Mouse (Mus musculus) adrenal gland, postnatal 10 days (tissue): ENCODE data around the gene Ldlrad1. TPM values are rescaled to one million over a fixed set of nuclear protein-coding genes. Genes with fewer than 3 reads are reported as not detected.
A peak's percentile ranks its signal among the peaks of the same experiment; 100 is the strongest.

Source experiments
- DNase-seq: peaks from one replicate; pipeline ENCODE4 v3.0.0; 2021; ENCODE audit warnings: mixed read lengths
- total RNA-seq, 2 experiments: library from RNA; stranded (reverse); gene quantifications; 2 replicates each; pipeline ENCODE4 v1.2.3; 2021

Gene Ldlrad1
- total RNA-seq, 2 experiments from 2014 or later, result 0.27 TPM; not detected in 1

DNA sequence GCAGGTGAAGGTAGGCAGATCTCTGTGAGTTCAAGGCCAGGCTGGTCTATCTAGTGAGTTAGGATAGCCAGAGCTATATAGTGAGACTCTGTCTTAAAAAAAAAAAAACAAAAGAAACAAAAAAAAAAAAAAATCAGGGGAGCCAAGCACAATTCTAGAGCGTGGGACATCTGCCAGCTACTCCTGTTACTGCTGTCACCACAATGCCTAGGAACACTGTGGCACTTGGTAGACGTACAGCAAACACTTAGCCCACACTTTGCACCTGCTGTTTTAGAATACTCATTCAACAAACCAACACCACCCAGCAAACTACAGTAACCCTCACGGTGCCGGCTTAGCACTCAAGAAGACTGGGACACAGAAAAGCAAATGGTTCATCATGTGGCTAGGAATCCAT, 2.5 kb downstream of the Ldlrad1 start:
- DNase-seq, result no peak

- DNase-seq, result no peak
Observed at GRCm38 (mm10) chr4:107211936-107212335, 3.0 kb downstream of the Ldlrad1 start.

DNA sequence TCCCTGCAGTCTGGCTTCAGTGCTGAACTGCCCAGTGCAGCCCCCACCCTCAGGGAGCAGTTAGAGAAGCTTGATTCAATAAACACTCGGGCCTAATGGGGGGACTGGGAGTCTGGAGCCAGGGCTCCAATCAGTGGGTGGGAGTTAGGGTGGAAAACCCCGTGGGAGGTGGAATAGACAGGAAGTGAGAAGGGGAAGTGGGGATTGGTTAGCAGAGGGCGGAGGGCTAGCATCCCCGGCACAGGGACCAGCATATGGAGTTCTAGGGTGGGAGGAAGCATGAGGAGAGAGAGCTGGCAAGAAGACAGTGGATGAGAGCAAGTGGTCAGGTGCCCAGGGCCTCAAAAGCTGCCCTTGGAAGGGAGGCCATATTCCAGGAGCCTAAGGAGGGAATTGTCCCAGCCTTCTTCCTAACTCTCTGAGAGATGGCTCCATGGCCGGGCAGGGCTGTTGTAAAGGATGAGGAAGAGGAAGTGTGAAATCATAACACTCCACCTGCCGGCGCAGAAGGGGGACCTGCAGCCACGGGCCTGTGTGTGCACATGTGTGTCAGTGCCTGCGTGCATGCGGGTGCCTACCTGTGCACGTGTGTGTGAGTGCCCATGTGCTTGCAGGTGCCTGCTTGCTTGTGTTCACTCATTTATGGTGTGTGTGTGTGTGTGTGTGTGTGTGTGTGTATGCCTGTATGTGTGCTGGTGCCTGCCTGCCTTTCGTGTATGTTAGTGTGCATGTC, 4.5 kb downstream of the Ldlrad1 start:
- DNase-seq, result no peak

GRCm38 (mm10) chr4:107217574-107217973, 8.6 kb downstream of the Ldlrad1 start:
- peak; percentile 69 for DNase-seq

GRCm38 (mm10) chr4:107221524-107221923, 12.5 kb downstream of the Ldlrad1 start:
- peak; percentile 18 for DNase-seq

- peak; percentile 76 for DNase-seq
Observed at GRCm38 (mm10) chr4:107223225-107224204, 14.5 kb downstream of the Ldlrad1 start.

DNA sequence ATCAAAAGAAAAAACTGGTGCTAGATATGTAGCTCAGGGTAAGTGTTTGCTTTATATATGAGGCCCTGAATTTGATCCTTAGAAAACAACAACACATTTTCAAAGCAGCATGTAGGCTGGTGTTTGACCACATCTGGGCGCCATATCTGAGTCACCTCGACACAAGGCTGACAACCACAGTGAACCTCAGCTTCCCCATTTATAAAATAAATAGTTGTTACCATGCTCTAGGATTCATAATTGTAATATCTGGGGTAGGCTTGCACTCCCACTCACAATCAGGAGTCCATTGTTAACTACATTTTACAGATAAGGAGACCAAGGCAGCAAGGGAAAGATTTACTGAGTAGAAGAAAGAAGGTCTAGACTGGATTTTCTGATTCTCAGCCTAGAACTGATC, 17.3 kb downstream of the Ldlrad1 start:
- no peak for DNase-seq

GRCm38 (mm10) chr4:107232219-107232618, 23.2 kb downstream of the Ldlrad1 start:
- DNase-seq, result no peak

- DNase-seq, result no peak
Observed at GRCm38 (mm10) chr4:107238253-107238652, 29.3 kb downstream of the Ldlrad1 start.

DNA sequence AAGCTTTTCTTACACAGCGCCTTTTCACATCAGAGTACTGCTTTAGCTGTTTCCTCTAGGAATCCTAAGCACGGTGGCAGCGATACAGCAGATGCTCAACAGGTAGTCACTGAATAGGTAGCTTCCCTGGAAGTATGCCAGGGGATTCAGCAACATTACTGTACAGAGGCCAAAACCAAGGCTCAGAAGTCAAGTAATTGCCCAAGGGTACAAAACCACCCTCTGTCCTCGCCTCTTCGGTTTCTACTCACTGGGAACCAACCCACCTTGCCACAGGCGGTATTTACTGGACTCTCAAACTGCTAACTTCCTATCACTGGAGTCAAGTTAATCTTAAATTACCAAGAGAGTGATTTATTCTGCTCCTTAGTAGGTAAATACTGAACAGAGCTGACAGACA, 31.2 kb downstream of the Ldlrad1 start:
- DNase-seq, result no peak

GRCm38 (mm10) chr4:107243365-107244333, 34.7 kb downstream of the Ldlrad1 start:
- DNase-seq, result no peak

GRCm38 (mm10) chr4:107245368-107245767, 36.4 kb downstream of the Ldlrad1 start:
- DNase-seq, result peak; percentile 21

DNA sequence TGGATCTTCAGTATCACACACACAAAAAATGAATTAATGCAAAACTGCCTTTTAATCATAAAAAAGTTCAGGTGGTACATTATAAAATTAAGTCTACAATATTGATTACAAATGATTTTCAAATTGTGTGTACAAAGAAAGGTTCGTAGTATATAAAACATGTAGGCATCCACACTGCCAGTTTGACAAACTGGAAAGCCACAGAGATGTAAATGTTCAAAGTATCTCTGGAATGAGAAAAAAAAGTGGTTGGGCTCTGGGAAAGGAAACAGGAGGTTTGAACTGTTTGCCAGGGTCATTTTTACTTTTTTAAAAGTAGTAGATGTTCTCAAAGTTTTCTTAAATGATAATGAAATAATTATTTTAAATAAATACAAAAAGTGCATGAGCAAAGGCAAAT, 37.1 kb downstream of the Ldlrad1 start:
- DNase-seq, result no peak

DNA sequence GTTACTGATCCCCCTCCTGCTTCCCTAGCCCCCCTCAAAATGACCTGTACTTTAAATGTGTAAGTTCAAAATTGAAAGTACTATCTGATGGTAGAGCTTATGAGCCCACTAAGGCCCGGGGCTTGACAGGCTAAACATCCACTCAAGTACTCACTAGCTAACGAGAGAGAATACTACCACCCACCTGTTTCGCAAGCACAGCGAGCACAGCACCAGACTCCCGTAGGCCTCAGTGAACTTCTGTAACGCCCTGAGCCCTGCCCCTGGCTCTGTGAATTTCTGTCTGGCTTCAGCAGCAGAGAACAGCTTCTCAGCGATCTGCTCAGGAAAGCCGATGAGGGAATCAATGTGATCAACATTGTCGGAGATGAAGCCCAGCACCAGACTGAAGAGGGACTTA, 38.1 kb downstream of the Ldlrad1 start:
- no peak for DNase-seq

- no peak for DNase-seq
Observed at GRCm38 (mm10) chr4:107248061-107248460, 39.1 kb downstream of the Ldlrad1 start.

DNA sequence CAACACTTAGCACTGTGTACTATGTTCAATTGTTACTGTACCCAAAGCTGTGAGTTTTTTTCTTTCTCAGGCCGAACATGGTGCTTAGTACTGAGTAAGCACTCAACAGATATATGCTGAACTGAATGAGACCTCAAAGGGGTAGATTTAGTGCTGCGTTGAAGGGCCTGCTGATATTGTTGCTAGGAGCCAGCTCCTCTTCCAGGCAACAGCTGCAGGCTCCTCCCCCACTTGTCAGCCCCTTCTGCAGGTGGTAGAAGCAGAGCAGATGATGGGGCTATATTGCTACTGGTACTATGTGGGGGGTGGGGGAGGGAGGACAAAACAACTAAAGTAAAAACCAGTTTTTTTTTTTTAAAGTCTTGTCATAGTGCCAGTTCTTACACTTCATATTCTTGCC, 40.5 kb downstream of the Ldlrad1 start:
- no peak for DNase-seq

DNA sequence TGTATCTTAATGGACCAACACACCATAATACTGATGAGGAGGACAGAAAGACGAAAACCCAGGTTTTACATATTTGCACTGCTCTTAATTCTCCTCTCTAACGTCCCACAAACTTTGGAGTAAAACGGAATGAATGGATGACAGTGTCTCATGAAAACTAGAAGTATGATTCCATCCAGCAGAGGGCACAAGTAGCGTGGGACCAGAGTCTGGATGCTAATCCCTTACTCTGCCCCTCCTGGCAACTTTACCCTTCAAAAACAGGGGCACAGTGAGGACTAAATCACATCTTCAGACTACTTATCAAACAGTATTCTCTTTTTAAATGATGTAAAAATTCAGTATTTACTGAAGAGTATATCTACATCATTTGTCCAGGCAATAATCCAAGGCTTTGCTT, 41.5 kb downstream of the Ldlrad1 start:
- DNase-seq, result peak; percentile 51

- no peak for DNase-seq
Observed at GRCm38 (mm10) chr4:107252522-107252921, 43.5 kb downstream of the Ldlrad1 start.

DNA sequence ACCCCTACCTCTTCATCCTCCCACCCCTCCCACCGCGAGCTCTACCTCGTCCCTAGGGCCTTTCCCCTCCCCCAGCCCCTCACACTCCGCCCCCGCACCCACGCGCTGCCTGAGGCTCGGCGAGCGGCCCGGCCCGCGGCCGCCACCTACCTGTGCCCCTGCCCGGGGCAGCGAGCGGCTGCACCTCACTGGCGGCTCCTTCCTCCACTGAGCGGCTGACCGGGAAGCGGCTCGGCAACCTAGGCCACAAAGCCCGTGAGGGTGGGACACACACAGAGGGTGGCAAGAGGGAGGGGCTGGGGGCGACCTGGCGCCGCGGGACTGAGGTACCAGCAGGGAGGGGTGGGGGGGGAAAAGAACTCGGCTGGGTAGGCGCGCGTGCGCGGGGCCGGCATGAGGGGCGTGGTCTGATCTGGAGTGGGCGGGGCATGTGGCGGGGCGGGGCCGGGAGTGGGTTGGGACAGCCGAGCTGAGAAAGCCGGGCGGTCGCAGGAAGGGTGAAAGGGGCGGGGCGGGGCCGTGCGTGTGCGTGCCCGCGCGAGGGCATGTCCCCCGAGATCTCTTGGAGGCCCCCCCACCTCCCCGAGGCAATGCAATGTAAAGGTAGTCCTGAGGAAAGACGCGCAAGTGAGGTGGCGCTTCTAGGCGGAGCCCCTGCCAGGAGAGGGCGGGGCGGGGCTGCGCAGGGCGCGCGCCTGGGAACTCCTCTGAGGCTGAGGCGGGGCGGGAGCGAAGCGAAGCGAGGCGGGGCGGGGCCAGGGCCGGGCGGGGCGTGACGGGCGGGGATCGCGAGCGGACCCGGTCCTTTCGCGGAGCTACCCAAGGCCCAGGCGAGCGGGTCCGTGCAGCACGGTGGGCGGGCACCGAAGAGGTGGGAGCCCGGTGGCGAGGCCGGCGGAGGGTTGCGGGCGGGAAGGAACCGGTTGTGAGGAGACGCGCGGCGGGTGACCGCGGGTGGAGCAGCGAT, 44.4 kb downstream of the Ldlrad1 start, which contains the start of the genes Lrrc42 and Hspb11:
Gene Lrrc42, minus strand, starts transcription at position 408 of the 967 bp plus-strand sequence.
Gene Hspb11, plus strand, starts transcription at position 469 of the 967 bp plus-strand sequence.
- peak; percentile 97 for DNase-seq

DNA sequence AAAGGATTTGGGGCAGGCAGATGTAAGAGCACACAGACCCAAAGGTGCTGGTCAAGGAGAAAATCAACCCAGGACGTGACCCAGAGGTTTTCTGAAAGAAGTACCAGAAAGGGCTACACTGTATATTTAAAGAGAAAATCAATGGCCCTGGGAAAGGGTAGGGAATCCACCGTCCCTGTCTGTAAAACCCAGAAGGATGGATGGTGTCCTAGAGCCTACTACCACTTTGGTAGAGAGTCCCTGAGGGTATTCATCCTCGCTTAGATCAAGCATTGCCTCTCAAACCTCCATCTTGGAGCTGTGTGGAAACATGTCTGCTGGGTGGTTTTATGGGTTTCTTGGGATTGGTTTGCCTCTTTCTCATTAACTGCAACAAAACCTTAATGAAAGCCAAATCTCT, 45.4 kb downstream of the Ldlrad1 start:
- DNase-seq, result no peak

GRCm38 (mm10) chr4:107260001-107260400, 51.0 kb downstream of the Ldlrad1 start:
- DNase-seq, result no peak
